Mouse (Mus musculus): ENCODE data around the gene Bicral.

DNA sequence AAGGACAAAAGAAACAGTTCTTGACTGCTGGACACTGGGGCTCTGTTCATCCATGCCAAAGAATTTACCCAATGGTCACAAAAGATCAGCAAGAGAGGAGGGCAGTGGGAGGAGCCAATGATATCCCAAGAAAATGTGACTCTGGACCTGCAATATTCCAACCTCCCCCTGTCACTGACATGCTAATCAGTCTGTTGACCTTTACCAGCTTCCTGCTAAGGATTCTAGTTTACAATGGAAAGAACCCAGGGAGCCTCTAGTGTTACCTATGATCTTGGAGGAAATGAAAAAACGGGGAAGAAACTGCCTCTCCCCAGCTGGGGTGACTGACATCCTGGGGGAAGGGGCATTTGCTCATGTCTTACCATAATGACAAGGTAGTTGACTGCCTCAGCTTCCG, 42.7 kb upstream of the Bicral start:
- TF ChIP-seq CTCF (conservative IDR thresholded peaks at IDR 0.05; ENCODE audit: low read length) (no peak), NANOG (IDR thresholded peaks at IDR 0.05; ENCODE audit: borderline replicate concordance, low read length) (no peak), POU5F1 (IDR thresholded peaks at IDR 0.05; ENCODE audit: borderline replicate concordance, low read length) (no peak)
